Mouse (Mus musculus): ENCODE results near the gene Scn2a.

DNA sequence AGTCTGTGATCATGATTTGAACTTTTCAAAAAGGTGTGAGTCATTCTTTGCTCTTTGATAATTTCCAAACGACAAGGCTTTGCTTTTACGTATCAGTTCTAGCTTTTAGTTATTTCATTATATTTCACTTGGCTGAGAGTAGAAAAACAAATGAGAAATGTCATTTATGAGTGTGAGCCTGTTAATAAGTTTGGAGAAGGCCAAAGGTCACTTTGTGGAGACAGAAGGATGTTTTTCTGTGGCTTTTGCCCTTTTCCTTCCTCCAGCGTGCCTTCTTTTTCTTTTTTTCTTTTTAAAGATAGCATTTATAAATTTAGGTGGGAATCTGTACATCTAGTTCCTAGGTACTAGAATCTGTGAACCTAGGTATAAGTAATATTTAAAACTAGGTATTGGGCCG lies 36.5 kb downstream of the Scn2a start:
- TF ChIP-seq POLR2A (IDR thresholded peaks at IDR 0.05; ENCODE audit: extremely low read depth, insufficient read depth, low read length) (no peak), CTCF (IDR thresholded peaks at IDR 0.05; ENCODE audit: extremely low read depth, insufficient read depth, low read length) (no peak)
